Mouse (Mus musculus) intestine, embryonic 15.5 days (tissue): ENCODE measurements around the gene Cnfn. TPM values are rescaled to one million over a fixed set of nuclear protein-coding genes. Genes with fewer than 3 reads are reported as not detected.

Experiments used
- ATAC-seq: fragments of 200-750 bp; cut with Nextera tagmentation; 2 replicates; pipeline ENCODE4 v1.8.0; 2017; ENCODE audit warnings: moderate TSS enrichment, moderate library complexity
- H3K27ac ChIP-seq: fragments of 300-500 bp; sonication (generic); 2 replicates; pipeline ENCODE4 v1.5.1; 2015; ENCODE audit warnings: mild to moderate bottlenecking, inconsistent platforms
- H3K27me3 ChIP-seq: fragments of 300-500 bp; sonication (generic); replicated peaks from 2 replicates; pipeline ENCODE4 v1.6.1; 2015; ENCODE audit warnings: inconsistent platforms
- H3K36me3 ChIP-seq: fragments of 300-500 bp; sonication (generic); 2 replicates; pipeline ENCODE4 v1.6.1; 2015; ENCODE audit warnings: inconsistent platforms
- H3K4me1 ChIP-seq: fragments of 300-500 bp; sonication (generic); replicated peaks from 2 replicates; pipeline ENCODE4 v1.6.1; 2015; ENCODE audit warnings: inconsistent platforms
- H3K4me2 ChIP-seq: fragments of 300-500 bp; sonication (generic); replicated peaks from 2 replicates; pipeline ENCODE4 v1.6.1; 2015; ENCODE audit warnings: mild to moderate bottlenecking, inconsistent platforms
- H3K4me3 ChIP-seq: fragments of 300-500 bp; sonication (generic); replicated peaks from 2 replicates; pipeline ENCODE4 v1.5.1; 2015; ENCODE audit warnings: inconsistent platforms
- H3K9ac ChIP-seq: fragments of 300-500 bp; sonication (generic); 2 replicates; pipeline ENCODE4 v1.6.1; 2015; ENCODE audit warnings: inconsistent platforms
- H3K9me3 ChIP-seq: fragments of 300-500 bp; sonication (generic); 2 replicates; pipeline ENCODE4 v1.6.1; 2016; ENCODE audit warnings: inconsistent platforms
- WGBS: fragments of 180-500 bp; shearing (Covaris S2); methylation state at CpG from one replicate; pipeline ENCODE4 v1.1.7; 2015; 5-methylcytosine and 5-hydroxymethylcytosine counted together
- polyA plus RNA-seq: library from polyadenylated mRNA; unstranded; fragments of >200 nt; fragmentation: Nextera tagmentation; extraction: Ambion mirVana; gene quantifications from 2 replicates; pipeline ENCODE4 v1.2.1, GENCODE M21; 2015

Cnfn gene
- polyA plus RNA-seq, 1 experiment from 2014 or later = 0.63 TPM

- no peak overlapping the region for H3K9ac ChIP-seq
- no peak overlapping the region for H3K27ac ChIP-seq
- H3K27me3 ChIP-seq = no peaks in the 10 kb centered on the region
- WGBS = 89% methylated on average over 14 of the region's 14 CpGs
- no peaks in the 10 kb centered on the region for H3K9me3 ChIP-seq
- peak overlapping the region; percentile 71; the same call in 1 of the 2 replicates for H3K4me2 ChIP-seq
- H3K36me3 ChIP-seq = no peaks in the 10 kb centered on the region
- no peak overlapping the region; the same call in 1 of the 2 replicates for H3K4me3 ChIP-seq
- H3K4me1 ChIP-seq = peaks cover 23% of the 10 kb centered on the region
- ATAC-seq = no peak
Measured at GRCm38 (mm10) chr7:25396621-25397020, 27.1 kb upstream of the Cnfn start.

GRCm38 (mm10) chr7:25395558-25396521 is 26.3 kb upstream of the Cnfn start:
- 4% methylated on average over 52 of the region's 52 CpGs for WGBS
- H3K27me3 ChIP-seq = no peaks in the 10 kb centered on the region

GRCm38 (mm10) chr7:25395186-25395557 is 25.6 kb upstream of the Cnfn start:
- H3K27ac ChIP-seq = peak overlapping the region; percentile 19
- H3K4me2 ChIP-seq = peak overlapping the region; percentile 71
- peaks cover 36% of the 10 kb centered on the region for H3K4me1 ChIP-seq
- peak overlapping the region; percentile 60 for H3K9ac ChIP-seq
- no peaks in the 10 kb centered on the region for H3K9me3 ChIP-seq
- H3K36me3 ChIP-seq = no peaks in the 10 kb centered on the region
- peak overlapping the region; percentile 54 for H3K4me3 ChIP-seq
- ATAC-seq = peak; percentile 24
- WGBS = 0% methylated on average over 22 of the region's 22 CpGs
- H3K27me3 ChIP-seq = no peaks in the 10 kb centered on the region

More at GRCm38 (mm10) chr7:25395558-25396521, 26.3 kb upstream of the Cnfn start:
- Histone ChIP-seq H3K9me3 (no peaks in the 10 kb centered on the region), H3K4me1 (peaks cover 29% of the 10 kb centered on the region), H3K36me3 (no peaks in the 10 kb centered on the region), H3K4me3 (peak overlapping the region; percentile 54), H3K27ac (peak overlapping the region; percentile 54), H3K4me2 (peak overlapping the region; percentile 71), H3K9ac (peak overlapping the region; percentile 60)
- peak; percentile 98 for ATAC-seq

GRCm38 (mm10) chr7:25394754-25395153 is 25.2 kb upstream of the Cnfn start:
- Histone ChIP-seq H3K4me2 (peak overlapping the region; percentile 71), H3K9ac (peak overlapping the region; percentile 60), H3K4me1 (peaks cover 40% of the 10 kb centered on the region), H3K4me3 (peak overlapping the region; percentile 54), H3K36me3 (no peaks in the 10 kb centered on the region), H3K27ac (no peak overlapping the region), H3K27me3 (no peaks in the 10 kb centered on the region), H3K9me3 (no peaks in the 10 kb centered on the region)
- WGBS = 14% methylated on average over 7 of the region's 7 CpGs
- no peak for ATAC-seq

GRCm38 (mm10) chr7:25393451-25394210 is 24.1 kb upstream of the Cnfn start:
- no peak overlapping the region for H3K27ac ChIP-seq
- H3K27me3 ChIP-seq = no peaks in the 10 kb centered on the region
- H3K36me3 ChIP-seq = no peaks in the 10 kb centered on the region
- WGBS = 78% methylated on average over 8 of the region's 8 CpGs
- no peak overlapping the region for H3K4me3 ChIP-seq
- no peak overlapping the region for H3K9ac ChIP-seq
- H3K4me1 ChIP-seq = peaks cover 46% of the 10 kb centered on the region
- H3K9me3 ChIP-seq = no peaks in the 10 kb centered on the region
- ATAC-seq = no peak
- H3K4me2 ChIP-seq = peak overlapping the region; percentile 71

GRCm38 (mm10) chr7:25392851-25393250 is 23.3 kb upstream of the Cnfn start:
- no peak overlapping the region for H3K4me2 ChIP-seq
- no peaks in the 10 kb centered on the region for H3K9me3 ChIP-seq
- H3K27me3 ChIP-seq = no peaks in the 10 kb centered on the region
- H3K36me3 ChIP-seq = no peaks in the 10 kb centered on the region
- no peak for ATAC-seq
- 67% methylated on average over 7 of the region's 7 CpGs for WGBS
- H3K9ac ChIP-seq = no peak overlapping the region
- H3K4me3 ChIP-seq = no peak overlapping the region
- peaks cover 46% of the 10 kb centered on the region for H3K4me1 ChIP-seq
- no peak overlapping the region for H3K27ac ChIP-seq

GRCm38 (mm10) chr7:25391856-25392453 is 22.4 kb upstream of the Cnfn start:
- Histone ChIP-seq H3K4me1 (peaks cover 46% of the 10 kb centered on the region), H3K27me3 (no peaks in the 10 kb centered on the region), H3K4me3 (no peak overlapping the region), H3K27ac (no peak overlapping the region), H3K9ac (no peak overlapping the region), H3K9me3 (no peaks in the 10 kb centered on the region), H3K4me2 (no peak overlapping the region), H3K36me3 (no peaks in the 10 kb centered on the region)
- ATAC-seq = no peak
- WGBS = 64% methylated on average over 2 of the region's 2 CpGs

GRCm38 (mm10) chr7:25390986-25391385 is 21.5 kb upstream of the Cnfn start:
- Histone ChIP-seq H3K4me3 (no peak overlapping the region), H3K4me2 (no peak overlapping the region), H3K4me1 (peaks cover 47% of the 10 kb centered on the region), H3K27ac (no peak overlapping the region), H3K27me3 (no peaks in the 10 kb centered on the region), H3K9me3 (no peaks in the 10 kb centered on the region), H3K9ac (no peak overlapping the region), H3K36me3 (no peaks in the 10 kb centered on the region)
- no peak for ATAC-seq
- WGBS = 37% methylated on average over 2 of the region's 2 CpGs

GRCm38 (mm10) chr7:25390054-25390770 is 20.7 kb upstream of the Cnfn start:
- H3K9me3 ChIP-seq = no peaks in the 10 kb centered on the region
- no peaks in the 10 kb centered on the region for H3K27me3 ChIP-seq
- H3K27ac ChIP-seq = peak overlapping the region; percentile 59
- no peak overlapping the region for H3K9ac ChIP-seq
- peak; percentile 76 for ATAC-seq
- peaks cover 51% of the 10 kb centered on the region for H3K4me1 ChIP-seq
- peak overlapping the region; percentile 11; the same call in 1 of the 2 replicates for H3K4me2 ChIP-seq
- no peaks in the 10 kb centered on the region for H3K36me3 ChIP-seq
- WGBS = 48% methylated on average over 8 of the region's 8 CpGs
- no peak overlapping the region for H3K4me3 ChIP-seq

GRCm38 (mm10) chr7:25388916-25389315 is 19.4 kb upstream of the Cnfn start:
- ATAC-seq = no peak
- H3K4me2 ChIP-seq = no peak overlapping the region
- H3K4me1 ChIP-seq = peaks cover 44% of the 10 kb centered on the region
- H3K9me3 ChIP-seq = no peaks in the 10 kb centered on the region
- no peak overlapping the region for H3K4me3 ChIP-seq
- no peak overlapping the region for H3K9ac ChIP-seq
- no peaks in the 10 kb centered on the region for H3K27me3 ChIP-seq
- no peak overlapping the region for H3K27ac ChIP-seq
- H3K36me3 ChIP-seq = peaks cover 7% of the 10 kb centered on the region
- whole genome bisulfite sequencing = 76% methylated on average over 7 of the region's 7 CpGs

- Histone ChIP-seq H3K27ac (no peak overlapping the region), H3K4me2 (no peak overlapping the region), H3K36me3 (peaks cover 14% of the 10 kb centered on the region), H3K9me3 (no peaks in the 10 kb centered on the region), H3K4me3 (no peak overlapping the region), H3K9ac (no peak overlapping the region), H3K4me1 (peaks cover 38% of the 10 kb centered on the region), H3K27me3 (no peaks in the 10 kb centered on the region)
- ATAC-seq = no peak
- 95% methylated on average over 18 of the region's 18 CpGs for WGBS
Measured at GRCm38 (mm10) chr7:25387811-25388440, 18.4 kb upstream of the Cnfn start.
